Mouse (Mus musculus) thymus, adult 2 months (tissue): ENCODE data around the gene Ptgs2.

Source experiments
- CTCF ChIP-seq: fragments of 200-500 bp; IDR thresholded peaks from 2 replicates; pipeline ENCODE4 v1.5.1; 2012; ENCODE audit warnings: mild to moderate bottlenecking, control low read depth, low read length, moderate library complexity, borderline replicate concordance; ENCODE audit not compliant: control insufficient read depth, poor library complexity, insufficient read depth; ENCODE audit errors: extremely low read depth
- POLR2A ChIP-seq: fragments of 200-500 bp; IDR thresholded peaks from 2 replicates; pipeline ENCODE4 v1.6.1; 2012; ENCODE audit warnings: mild to moderate bottlenecking, low read length, control low read depth, moderate library complexity; ENCODE audit not compliant: control insufficient read depth, poor library complexity, insufficient read depth; ENCODE audit errors: extremely low read depth

GRCm38 (mm10) chr1:150099374-150099773, 457 bp upstream of the Ptgs2 start:
- TF ChIP-seq CTCF (no peak), POLR2A (no peak)
